Mouse (Mus musculus): Measurements from ENCODE around the gene Slc44a4.

Slc44a4 gene

DNA sequence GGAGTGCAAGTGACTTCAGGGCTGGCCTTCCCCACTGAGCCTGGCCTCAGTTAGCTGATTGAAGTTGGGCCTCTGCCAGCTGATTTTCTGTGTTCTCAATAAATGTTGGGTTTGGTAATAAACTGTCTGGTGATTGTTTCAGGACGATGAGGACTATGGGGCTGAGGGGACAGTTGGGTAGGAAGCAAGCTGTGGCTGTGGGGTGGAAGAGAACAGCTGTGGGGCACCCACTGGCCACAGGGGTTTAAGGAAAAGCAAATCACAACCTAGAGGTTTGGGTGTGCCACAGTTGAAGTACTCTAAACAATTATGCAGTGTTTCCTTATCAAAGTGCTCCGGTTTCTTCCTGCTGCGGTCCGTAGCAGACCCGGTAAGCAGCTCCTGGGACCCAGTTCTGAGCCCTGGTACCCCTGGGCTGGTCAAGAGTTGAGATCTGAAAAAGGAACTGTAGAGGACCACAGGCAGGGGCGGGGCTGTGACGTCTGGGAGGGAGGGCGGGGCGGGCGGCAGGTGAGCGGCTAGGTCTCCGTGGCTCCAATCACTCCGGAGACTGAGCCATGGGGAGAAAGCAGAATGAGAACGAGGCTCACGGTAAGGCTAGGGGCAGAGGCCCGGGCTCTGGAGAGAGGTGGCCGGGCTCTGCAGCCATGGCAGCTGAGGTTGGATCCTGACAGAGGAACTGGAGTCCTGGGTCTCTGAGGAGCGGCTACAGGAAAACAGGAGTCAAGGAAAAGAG, at the start of gene Slc44a4:
TSS of gene Slc44a4 (plus strand) at position 537 of the 736 bp plus-strand sequence.
- no peak for DNase-seq (ENCODE audit: low spot score)

DNA sequence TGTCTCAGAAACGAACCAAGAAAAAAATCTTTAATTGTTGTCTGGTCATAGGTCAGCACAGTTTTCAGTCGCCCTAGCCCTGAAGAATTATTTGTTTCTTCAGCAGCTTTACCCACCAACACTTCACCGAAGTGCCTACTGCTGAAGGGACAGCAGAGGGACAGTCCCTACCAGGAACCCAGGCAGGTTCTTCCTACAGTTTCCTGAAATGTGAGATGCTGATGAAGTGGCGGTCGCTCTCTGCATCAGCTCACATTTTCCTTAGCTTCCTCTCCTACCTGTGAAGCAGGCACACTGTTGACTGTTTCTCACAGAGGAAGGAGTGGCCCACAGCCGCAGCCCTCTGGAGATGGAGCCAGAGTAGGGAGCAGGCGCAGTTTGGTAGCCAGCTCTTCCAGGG, 48.3 kb upstream of the Slc44a4 start:
- DNase-seq (ENCODE audit: low spot score): no peak

DNA sequence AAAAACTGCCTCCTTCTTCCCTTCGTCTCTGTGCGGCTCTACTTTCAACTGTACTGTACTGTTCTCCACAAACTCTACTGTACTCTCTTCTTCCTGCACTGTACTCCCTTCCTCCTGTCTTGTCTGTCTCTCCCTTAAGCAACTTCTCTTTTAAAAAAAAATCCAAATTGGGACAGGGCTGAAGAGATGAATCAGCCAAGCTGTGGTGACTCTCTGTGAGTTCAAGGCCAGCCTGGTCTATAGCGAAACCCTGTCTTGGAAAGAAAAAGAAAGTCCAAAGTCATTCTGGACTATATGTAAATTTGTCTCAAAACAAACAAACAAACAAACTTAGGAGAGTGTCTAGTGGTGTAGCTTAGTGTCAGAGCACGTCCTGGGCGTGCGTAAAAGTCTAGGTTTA, 39.9 kb upstream of the Slc44a4 start:
- DNase-seq (ENCODE audit: low spot score): no peak

DNA sequence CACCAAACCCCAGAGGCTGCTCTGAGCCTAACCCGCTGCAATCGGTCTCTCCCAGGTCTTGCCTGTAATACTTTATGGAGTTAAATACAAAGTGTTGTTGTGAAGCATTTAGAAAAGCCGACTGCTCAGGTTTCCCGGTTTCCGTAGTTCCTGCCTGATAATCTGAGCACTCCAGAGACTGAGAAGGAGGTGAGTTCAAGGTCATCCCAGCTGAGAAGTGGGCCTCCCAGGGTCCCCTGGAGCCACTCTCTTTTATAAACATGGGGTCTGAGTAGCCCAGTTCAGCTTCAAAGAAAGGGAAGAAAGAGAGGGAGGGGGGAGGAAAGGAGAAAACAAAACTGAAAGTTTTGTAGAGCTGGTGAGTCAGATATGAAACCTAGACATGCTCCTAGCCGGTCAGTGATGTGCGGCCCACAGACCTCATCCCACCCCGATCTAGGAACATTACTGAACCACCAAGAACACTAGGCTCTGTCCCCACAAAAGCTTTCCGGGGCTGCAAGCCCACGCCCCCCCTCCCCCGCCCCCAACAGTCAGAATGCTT, 34.9 kb upstream of the Slc44a4 start, which contains the start of gene Zbtb12:
TSS of gene Zbtb12 (plus strand) at position 148 of the 544 bp plus-strand sequence.
- DNase-seq (ENCODE audit: low spot score): no peak

DNA sequence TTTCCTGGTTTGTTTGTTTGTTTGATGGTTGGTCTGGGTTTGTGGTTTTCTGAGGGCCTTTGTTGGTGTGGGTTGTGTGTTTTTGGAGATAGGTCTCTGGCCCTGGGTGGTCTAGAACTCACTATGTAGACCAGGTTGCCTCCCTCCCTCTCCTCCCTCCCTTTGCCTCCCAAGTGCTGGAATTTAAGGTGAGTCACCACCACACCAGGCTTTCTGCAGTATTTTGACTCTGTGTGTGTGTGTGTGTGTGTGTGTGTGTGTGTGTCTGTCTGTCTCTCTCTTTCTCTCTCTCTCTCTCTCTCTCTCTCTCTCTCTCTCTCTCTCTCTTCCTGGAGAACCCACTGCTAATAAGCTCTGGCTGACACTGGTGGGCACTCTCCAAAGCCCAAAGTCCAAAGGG, 33.1 kb upstream of the Slc44a4 start:
- DNase-seq (ENCODE audit: low spot score): no peak

DNA sequence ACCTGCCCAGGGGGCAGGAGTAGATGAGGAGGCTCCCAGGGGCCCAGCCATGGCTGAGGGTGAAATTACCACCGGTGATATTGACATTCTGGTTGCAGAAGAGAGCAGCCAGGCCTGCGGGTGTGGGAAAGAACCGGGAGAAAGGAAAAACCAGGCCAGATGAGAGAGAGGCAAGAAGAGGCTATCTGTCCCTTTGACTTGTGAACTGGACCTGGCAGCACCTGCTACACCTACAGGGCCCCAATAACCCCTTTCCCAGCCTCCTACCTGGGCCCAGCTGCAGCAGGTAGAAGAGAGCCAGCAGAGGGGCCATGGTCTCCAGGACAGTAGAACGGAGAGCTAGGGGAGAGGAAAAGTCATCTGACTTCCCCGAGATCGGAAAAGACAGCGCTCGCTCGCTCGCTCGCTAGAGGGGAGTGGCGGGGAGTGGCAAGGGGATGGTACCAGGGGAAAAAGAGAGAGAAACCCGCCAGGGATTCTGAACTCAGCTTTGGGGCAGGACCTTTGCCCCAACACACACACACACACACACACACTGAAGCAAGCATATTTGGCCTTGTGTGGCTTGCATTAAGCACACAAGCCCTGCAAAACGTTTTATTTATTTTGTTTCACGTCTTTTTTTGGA, 32.5 kb upstream of the Slc44a4 start, which contains the start of gene Gm20547:
TSS of gene Gm20547 (minus strand) at position 360 of the 628 bp plus-strand sequence.
- no peak for DNase-seq (ENCODE audit: low spot score)

DNA sequence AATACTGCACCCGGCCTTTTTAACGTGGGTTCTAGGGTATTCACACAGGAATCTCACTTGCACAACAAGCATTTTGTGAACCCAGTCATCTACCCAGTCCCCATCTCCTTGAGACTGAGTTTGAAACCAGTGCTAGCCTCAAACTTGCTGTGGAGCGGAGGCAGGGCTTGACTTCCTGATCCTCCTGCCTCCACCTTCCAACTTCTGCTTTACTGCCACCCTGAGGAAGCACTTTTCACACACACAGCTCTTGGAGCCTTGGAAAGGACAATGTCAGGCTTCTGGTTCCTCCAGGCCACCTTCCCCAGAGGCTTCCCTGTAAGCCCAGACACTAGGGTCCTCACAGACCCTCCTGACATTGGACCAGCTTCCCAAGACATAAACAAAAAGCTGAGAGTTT, 30.9 kb upstream of the Slc44a4 start:
- no peak for DNase-seq (ENCODE audit: low spot score)

DNA sequence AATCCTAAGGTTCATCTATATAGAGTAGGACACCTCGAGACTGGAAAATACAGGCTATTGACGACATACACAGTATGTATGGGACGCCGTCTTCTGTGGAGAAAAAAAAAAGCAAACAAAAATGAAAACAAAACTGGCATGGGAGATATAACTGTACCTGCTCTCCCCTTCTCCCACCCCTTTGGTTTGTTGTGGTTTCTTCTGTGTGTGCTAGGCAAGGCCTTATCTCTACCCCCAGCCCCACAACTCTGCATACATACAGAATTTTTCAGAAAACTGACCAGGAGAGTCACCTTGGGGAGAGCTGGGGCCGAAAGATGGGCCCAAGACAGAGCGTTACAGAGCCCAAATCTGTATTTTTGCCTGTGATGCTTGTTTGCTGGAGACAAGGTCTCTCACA, 29.6 kb upstream of the Slc44a4 start:
- DNase-seq (ENCODE audit: low spot score): no peak

DNA sequence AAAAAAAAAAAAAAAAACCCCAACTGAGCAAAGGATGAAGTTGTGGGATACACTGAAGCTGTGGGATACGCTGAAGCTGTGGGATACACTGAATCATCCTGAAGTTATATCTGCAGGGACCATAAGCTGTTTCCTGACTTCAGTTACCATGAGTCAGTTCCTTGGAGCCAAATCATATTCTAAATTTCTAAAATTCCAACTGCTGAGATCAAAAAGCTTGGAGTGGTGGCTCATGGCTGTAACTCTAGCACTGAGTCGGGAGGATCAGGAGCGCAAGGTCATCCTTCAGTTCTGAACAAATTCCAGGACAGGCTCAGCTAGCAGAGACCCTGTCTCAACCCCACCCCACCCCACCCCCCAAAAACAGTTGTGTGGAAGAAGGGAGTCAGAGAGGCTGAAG, 28.7 kb upstream of the Slc44a4 start:
- DNase-seq (ENCODE audit: low spot score): no peak

DNA sequence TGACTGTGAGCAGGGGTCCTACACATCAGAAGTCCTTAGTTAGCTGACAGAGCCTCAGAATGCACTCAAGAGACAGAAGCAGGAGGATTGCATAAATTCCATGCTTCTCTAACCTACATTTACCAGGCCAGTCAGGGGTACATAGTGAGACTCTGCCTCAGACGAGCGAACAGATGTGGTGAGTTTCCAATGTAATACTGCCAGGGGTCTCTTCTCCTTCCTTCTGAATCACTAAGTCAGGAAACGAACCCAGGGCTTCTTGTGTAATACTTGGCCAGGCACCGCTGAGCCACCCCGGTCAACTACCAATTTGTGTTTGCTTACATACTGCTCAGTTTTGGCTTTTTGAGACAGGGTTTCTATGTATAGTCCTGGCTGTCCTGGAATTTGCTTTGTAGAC, 26.3 kb upstream of the Slc44a4 start:
- no peak for DNase-seq (ENCODE audit: low spot score)

DNA sequence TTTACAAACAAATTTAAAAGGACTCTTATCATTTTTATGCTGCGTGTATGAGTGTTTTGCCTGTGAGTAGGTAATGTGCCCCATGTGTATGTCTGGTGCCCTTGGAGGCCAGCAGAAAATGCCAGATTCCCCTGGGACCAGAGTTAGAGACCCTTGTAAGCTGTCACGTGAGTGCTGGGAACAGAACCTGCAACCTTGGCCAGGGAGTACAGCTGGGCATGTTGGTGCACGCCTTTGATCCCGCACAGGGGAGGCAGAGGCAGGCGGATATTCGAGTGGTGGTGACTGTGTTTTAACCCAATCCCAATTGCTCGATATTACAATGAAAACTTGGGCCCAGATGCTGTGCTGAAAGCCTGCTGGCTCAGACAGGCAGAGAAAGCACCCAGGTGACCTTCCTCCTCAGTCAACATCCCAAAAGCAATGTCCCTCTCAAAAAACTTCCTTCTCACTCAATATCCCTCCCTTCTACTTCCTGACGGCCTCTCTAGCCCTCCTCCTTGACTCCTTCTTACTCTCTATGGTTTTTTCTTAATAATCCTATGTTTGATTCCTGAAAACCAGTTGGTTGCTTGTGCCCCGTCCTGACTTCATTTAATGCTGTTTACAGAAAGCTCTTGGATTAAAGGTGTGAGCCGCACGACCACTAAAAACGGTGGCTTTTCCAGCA, 24.1 kb upstream of the Slc44a4 start:
- no peak for DNase-seq (ENCODE audit: low spot score)

DNA sequence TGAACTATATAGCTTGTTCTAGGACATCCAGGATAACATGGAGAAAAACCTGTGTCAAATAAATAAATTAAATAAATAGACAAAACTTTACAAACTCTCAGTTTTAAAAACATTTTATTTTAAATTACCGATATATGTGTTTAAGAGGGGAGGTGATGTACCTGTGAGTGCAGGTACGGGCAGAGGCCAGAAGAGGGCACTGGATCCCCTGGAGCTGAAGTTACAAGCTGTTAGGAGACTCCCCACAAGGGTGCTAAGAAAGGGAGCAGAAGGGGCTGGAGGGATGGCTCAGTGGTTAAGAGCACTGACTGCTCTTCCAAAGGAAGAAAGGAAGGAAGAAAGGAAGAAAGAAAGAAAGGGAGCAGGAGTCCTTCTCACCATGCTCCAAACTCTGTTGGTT, 22.9 kb upstream of the Slc44a4 start:
- no peak for DNase-seq (ENCODE audit: low spot score)

DNA sequence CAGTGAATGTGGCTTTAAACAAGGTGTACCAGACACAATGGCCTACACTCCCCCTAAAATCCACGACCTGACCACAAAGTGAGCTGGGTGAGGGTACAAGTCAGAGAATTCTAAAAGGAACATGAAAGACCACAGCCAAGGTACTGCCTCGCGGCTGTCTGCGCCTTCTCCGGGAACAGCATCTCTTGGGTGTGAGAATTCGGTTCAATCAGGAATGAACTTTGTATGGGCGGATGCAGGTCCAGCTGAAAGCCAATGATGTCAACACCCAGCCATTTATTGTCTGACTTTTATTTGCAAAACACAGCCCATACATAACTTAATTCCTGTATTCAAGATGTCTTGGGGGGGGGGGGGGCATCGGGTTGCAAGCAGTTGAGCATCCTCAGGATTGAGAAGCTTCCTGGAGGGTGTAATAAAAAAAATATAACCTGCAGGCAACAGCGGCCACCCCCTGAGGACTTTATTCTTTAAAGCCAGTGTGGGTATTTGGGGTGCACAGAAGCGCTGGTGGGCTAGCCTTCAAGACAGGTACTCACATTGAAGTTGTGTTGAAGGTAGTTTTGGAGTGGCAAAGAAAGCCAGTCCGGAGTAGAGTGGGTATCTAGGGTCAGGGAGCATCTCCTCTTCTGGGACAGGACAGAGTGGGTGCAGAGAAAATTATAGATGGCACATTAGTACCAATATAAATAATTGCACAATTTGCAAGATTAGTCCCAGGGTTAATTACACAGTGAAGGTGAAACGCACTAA, 21.0 kb upstream of the Slc44a4 start:
- no peak for DNase-seq (ENCODE audit: low spot score)

DNA sequence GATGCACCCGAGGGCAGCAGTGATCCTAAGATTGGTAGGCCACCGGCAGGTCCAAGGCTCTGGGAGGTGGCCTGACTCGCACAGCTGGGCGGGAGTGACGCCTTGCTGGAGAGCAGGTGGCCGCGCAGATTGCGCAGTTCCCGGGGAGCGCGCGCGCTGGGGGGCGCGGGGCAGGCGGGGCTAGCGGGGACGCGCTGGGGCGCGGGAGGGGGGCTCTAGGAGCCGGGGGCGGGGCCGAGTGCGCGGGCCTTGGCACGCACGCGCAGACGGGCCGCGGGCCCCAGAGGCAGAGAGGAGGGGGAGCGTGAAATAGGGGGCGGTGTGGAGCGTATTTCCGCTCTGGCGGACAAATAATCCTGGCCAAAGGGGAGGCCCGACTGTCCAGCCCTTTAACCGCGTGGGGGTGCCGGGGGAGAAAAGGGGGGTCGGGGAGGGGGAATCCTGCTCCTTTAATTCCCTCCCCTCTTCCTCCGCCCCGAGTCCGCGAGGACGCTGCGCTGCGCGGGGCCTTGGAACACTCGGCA, 20.1 kb upstream of the Slc44a4 start:
- DNase-seq (ENCODE audit: low spot score): peak; percentile 94

DNA sequence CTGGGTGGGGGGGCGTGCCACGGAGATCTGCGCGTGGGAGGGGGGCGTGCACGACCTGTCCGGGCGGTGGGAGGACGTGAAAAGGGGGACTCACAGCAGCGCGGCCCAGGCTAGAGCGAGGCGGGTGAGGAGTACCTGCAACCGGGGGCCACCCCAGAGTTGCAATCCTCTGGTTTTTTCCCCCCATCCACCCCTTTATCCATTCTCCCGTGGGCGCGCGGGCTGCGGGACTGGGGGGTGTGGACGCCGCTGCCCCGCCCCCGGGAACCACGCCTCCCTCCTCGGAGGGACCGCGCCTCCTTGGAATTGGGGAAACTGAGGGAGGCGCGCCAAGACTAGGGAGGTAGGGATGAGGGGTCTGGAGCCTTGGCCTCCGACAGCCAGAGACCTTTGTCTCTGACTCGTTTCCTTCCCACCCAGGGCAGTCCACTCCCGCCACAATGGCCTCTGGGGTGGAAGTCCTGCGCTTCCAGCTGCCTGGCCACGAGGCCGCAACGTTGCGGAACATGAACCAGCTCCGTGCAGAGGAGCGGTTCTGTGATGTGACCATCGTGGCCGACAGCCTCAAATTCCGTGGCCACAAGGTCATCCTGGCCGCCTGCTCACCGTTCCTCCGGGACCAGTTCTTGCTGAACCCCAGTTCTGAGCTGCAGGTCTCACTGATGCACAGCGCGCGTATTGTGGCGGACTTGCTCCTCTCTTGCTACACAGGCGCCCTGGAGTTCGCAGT, 19.3 kb upstream of the Slc44a4 start:
- DNase-seq (ENCODE audit: low spot score): peak; percentile 72

DNA sequence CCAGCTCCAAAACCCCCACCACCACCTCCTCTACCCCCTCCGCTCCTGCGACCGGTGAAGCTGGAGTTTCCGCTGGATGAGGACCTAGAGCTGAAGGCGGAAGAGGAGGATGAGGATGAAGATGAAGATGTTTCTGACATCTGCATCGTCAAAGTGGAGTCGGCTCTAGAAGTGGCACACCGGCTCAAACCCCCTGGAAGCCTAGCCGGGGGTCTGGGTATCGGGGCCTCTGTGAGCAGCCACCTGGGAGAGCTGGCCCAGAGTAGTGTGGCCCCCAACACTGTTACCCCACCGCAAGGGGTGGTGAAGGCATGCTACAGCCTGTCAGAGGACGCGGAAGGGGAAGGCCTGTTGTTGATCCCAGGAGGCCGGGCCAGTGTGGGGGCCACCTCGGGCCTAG, 18.5 kb upstream of the Slc44a4 start:
- no peak for DNase-seq (ENCODE audit: low spot score)

DNA sequence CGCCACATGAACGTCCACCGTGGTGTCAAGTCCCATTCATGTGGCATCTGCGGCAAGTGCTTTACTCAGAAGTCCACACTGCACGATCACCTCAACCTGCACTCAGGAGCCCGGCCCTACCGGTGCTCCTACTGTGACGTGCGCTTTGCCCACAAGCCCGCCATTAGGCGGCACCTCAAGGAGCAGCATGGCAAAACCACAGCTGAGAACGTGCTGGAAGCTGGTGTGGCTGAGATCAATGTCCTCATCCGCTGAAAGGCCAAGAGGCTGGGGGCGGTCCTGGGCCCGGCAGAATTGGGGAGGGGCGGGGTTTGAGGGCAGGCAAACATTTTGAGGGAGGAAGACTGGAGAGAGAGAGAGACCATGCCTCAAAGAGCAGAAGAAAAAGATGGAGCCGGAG, 17.9 kb upstream of the Slc44a4 start:
- DNase-seq (ENCODE audit: low spot score): peak; percentile 46

DNA sequence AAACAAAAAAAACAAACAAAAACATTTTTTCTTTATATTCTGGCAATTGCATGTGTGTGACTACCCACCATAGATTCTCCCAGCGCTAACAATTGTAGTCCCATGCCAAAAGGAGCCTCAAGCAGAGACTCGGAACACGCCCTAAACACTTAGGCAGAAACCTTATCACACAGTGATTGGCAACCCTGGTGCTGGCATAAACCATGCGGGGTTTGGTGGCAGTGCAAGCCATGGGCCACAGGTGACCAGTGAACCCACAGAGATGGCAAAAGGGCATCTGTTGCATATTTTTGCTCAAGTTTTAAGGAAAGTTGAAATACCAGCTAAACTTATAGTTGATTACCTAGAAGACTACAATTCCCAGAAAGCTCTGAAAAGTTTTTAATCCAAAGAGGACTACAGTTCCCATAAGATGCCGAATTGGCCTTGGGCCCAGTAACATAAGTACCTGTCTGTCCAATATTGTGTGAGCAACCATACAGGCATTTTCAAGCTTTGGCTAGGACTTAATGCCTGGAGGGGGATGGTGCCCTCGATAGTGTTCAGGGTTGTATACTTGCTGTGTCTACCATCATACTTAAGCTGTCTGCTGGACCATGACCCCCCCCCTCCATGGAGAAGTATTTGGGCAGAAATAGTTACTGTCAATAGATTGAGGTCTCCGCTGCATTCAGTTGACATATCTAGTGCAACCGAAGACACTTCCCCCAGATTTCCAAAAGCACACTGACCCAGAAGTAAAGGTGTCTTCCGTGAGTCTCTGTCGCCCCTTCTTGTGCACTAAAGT, 16.7 kb upstream of the Slc44a4 start:
- no peak for DNase-seq (ENCODE audit: low spot score)

DNA sequence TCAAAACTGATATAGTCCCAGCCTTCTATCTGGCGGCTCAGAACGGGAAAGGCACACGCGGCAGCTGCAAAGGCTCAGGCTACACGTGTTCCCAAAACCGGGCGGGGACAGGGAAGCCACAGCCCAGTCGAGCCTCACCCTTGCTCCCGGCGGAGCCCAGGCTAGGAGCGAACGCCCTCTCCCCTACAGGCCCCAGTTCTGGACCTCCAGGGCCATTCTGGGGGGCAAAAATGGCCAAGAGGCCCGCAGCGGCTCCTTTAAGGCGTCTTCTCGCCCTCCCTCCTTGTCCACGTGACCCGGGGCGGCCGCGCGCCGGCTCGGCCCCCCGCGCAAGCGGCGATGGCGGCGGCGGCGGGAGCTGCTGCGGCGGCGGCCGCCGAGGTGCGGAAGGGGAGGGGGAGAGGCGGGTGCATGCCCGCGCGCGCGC, 16.1 kb upstream of the Slc44a4 start, which contains the start of the genes C2 and Ehmt2:
TSS of gene C2 (minus strand) at position 106 of the 427 bp plus-strand sequence.
TSS of gene Ehmt2 (plus strand) at position 310 of the 427 bp plus-strand sequence.
- peak; percentile 83 for DNase-seq (ENCODE audit: low spot score)

DNA sequence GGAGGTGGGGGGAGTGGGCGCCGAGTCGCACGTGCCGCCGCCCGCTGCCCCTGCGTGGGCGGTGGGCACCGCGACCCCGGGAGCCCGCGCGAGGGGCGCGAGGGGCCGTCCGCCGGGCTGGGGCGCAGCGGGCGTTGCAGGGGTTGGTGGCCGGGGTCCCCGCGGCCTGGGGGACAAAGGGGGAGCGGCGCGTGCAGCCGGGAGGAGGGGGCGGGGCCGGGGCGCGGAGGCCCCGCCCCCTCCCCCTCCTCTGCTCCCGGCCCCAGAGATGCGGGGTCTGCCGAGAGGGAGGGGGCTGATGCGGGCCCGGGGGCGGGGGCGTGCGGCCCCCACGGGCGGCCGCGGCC, 15.6 kb upstream of the Slc44a4 start:
- DNase-seq (ENCODE audit: low spot score): no peak
